Mouse (Mus musculus) liver, adult 2 months (tissue): ENCODE results near the gene Gm10645.

Experiments
- CTCF ChIP-seq: fragments of 200-500 bp; IDR thresholded peaks from 2 replicates; pipeline ENCODE4 v1.5.1; 2011; ENCODE audit warnings: low read depth, low read length, control low read depth
- POLR2A ChIP-seq: fragments of 200-500 bp; IDR thresholded peaks from 2 replicates; pipeline ENCODE4 v1.6.1; 2011; ENCODE audit warnings: low read length, control low read depth; ENCODE audit not compliant: insufficient read depth; ENCODE audit errors: extremely low read depth

- TF ChIP-seq CTCF (no peak), POLR2A (no peak)
Measured at GRCm38 (mm10) chr8:83210676-83211075, 44.7 kb upstream of the Gm10645 start.
